Mouse (Mus musculus) urinary bladder, postnatal 4 days (tissue): ENCODE data around the gene A430033K04Rik.
A peak's percentile ranks its signal among the peaks of the same experiment; 100 is the strongest.

Experiments used
- DNase-seq, 2 experiments: peaks; one replicate each; pipeline ENCODE4 v3.0.0; 2021 to 2022; ENCODE audit warnings: low spot score in 2 of 2

A430033K04Rik gene

DNA sequence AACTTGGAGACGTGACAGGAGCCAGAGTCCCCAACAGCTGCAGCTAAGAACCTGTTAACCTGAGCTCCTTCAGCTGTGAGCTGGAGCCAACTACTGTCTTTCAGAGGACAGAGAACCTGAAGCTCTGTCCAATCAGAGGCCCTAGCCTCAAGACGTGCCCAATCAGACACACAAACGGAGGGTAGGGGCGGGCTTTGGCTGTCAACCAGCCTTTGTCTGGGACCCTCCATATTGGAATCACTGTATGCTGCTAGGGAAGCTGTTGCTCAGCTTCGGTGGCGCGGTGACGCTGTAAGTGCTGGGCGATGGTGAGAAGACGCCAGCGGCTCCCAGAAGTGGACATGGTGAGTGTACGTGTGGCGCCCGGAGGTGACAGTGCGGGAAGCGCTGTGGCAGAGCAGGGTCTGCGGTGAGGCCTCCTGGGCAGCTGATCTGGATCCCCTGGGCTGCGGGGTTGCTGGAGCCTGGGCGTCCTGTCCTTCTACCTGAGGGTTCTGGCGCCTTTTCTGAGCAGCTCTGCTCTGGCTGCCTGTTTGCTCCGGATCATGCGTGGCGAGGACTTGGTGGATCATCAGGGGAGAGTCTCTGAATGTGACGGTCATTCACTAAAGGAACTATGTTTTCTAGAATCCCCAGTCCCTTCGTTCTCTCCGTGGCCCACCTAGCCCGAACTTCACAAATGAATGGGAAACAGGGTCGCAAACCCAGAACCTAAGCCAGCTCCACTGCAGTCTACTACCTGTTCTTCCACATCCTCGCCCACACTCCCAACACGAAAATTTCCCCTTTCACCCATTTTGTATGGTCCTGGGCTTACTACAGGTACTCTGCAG, at the start of gene A430033K04Rik:
Gene A430033K04Rik, plus strand, starts transcription at position 215 of the 833 bp plus-strand sequence.
- peak; percentile 90 to 94 for DNase-seq

DNA sequence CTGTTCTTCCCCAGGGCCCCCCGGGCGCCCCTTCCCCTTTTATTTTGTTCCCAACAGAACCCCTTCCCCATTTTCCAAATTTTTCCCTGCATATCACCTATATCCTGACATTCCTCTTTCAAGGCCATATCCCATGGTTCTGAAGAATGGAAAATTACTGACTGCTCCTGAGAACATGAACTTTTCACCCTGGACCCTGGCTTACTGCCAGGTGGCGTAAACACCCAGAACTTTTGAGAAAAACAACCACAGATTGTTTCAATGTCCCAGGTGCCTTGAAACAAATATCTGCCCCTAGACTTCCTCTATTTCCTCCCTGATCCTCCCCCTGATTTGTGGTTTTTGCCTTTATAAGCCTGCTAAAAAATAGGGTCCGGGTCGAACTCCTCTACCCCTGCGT, 35.3 kb upstream of the A430033K04Rik start:
- no peak for DNase-seq

GRCm38 (mm10) chr5:138618353-138618752, 4.3 kb upstream of the A430033K04Rik start:
- DNase-seq, result no peak

DNA sequence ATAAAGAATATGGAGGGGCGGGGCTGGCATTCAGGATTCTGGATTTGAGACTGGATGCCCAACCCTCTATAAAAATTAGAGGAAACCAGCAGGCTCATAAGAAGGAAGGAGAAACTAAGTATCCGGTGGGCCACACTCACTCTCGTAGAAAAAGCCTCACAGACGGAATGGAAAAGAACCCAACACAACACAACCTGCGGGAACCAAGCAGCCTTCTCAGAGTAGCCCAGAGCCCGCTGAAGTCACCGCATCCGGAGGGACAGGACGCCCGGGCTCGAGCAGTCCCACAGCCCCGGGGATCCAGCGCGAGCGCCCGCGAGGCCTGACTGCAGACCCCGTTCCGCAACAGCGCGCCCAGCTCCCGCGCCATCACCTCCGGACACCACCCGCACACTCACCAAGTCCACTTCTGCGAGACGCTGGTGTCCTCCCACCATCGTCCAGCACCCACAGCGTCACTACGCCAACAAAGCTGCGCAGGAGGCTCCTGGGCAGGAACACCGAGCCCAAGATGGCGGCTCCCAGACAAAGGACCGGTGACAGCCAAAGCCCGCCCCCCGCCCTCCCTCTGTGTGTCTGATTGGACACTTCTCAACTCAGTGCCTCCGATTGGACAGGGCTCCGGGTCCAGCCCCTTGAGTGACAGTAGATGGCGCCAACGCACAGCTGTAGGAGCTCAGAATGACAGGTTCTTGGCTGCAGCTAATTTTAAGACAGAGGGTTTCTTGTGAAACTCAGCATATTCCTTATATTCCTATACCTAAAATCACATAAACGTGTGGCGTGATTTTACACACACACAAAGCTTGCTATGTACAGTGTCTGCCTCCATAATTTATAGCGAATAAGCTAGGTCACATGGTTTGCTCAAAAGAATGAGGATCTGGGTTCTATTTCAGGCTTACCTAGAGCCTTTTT, 3.2 kb upstream of the A430033K04Rik start, which contains the start of gene Zfp68:
Gene Zfp68, minus strand, starts transcription at position 551 of the 918 bp plus-strand sequence.
- DNase-seq, result peak; percentile 89 to 95

- no peak for DNase-seq
These were observed 1.8 kb upstream of the A430033K04Rik start for GRCm38 (mm10) chr5:138620836-138621235.

GRCm38 (mm10) chr5:138623478-138623875, 818 bp downstream of the A430033K04Rik start:
- DNase-seq, result no peak

- DNase-seq, result no peak
These were observed 13.8 kb downstream of the A430033K04Rik start for GRCm38 (mm10) chr5:138636486-138636885.

DNA sequence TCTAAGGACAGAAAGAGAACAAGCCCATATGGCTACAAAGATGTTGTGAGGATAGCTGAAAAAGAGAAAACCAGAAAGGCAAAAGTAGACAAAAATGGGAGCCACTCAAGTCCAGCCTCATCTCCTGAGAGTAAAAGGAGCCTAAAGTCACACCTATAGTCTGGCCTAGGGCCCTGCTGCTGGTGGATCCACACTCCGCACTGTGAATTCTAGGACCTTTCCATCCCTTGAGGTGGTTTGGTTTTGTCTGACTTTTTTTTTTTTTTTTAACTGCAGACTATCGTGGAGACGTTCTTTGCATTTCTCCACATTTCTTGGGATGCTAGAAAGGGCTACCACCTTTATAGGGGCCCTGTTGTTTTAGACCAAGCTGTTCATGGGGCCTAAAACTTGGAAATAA, 18.4 kb downstream of the A430033K04Rik start:
- DNase-seq, result no peak

GRCm38 (mm10) chr5:138641761-138642160, 19.1 kb downstream of the A430033K04Rik start:
- DNase-seq, result no peak

DNA sequence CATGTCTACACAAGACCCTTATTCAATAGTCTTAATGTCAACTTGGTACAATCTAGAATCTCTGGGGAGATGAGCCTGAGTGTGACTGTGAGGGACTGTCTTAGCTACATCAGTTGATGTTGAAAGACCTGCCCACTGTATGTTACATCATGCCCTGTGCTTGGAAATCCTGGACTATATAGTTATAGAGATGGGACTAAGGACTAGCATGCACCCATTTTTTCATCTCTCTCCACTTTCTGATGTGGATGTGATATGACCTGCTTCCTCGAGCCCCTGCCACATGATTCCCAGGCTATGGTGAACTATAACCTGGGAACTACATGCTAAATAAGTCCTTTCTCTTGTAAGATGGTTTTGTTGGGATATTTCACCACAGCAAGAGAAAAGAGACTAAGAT, 30.3 kb downstream of the A430033K04Rik start:
- DNase-seq, result no peak

- DNase-seq, result no peak
These were observed 34.0 kb downstream of the A430033K04Rik start for GRCm38 (mm10) chr5:138656477-138657156.

- DNase-seq, result no peak
These were observed 34.7 kb downstream of the A430033K04Rik start for GRCm38 (mm10) chr5:138657407-138657806.

DNA sequence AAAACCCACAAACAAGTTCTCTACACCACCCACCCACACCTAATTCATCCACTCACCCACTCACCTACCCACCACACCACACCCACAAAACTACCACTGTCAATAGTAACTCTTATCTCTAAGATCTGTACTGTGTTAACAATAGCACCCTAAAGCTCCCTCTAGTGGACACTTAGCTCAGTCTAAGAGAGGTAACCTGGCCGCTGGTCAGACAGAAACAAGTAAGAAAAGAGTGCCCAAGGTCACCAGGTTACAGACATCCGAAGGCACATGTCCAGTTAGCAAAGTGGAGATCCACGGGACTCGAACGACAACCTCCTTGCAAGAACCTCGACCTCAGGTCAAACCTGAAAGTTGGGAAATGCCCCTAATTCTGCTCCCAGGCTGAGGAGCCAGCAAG, 35.2 kb downstream of the A430033K04Rik start:
- no peak for DNase-seq

DNA sequence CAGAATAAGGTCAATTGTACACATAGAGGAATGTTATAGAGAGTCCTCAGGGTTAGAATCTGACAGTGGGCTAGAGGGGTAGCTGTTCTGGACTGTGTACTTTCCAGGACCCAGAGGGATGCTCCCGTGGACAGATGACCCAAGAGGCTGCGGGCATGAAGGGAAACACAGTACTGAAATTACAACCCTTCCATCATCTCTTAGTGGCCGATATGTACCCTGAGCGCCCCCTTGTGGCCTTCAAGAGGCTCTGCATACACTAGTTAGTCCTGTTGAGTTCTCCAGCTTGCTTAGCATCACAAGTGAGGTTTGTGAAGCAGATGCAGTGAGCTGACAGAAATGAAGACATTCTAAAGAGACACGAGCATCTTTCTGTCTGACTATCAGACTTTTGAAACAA, 36.3 kb downstream of the A430033K04Rik start:
- DNase-seq, result no peak

GRCm38 (mm10) chr5:138683023-138683766, 60.5 kb downstream of the A430033K04Rik start:
- DNase-seq, result no peak

DNA sequence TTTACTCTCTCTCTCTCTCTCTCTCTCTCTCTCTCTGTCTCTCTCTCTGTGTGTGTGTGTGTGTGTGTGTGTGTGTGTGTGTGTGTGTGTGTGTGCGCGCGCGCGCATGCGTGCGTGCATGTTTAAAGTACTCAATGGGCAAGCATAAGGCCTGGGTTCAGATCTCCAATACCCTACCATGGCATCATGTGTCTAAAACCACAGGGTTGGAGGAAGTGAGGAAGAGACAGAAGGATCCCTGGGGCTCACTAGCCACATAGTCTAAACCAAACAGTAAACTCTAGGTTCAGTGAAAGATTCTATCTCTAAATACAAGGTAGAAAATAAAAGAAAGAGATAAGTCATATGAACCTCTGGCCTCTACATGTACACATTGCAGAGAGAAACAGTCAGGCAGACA, 61.2 kb downstream of the A430033K04Rik start:
- DNase-seq, result no peak

- DNase-seq, result no peak
These were observed 64.8 kb downstream of the A430033K04Rik start for GRCm38 (mm10) chr5:138687453-138687852.

GRCm38 (mm10) chr5:138689254-138689653, 66.6 kb downstream of the A430033K04Rik start:
- no peak for DNase-seq

DNA sequence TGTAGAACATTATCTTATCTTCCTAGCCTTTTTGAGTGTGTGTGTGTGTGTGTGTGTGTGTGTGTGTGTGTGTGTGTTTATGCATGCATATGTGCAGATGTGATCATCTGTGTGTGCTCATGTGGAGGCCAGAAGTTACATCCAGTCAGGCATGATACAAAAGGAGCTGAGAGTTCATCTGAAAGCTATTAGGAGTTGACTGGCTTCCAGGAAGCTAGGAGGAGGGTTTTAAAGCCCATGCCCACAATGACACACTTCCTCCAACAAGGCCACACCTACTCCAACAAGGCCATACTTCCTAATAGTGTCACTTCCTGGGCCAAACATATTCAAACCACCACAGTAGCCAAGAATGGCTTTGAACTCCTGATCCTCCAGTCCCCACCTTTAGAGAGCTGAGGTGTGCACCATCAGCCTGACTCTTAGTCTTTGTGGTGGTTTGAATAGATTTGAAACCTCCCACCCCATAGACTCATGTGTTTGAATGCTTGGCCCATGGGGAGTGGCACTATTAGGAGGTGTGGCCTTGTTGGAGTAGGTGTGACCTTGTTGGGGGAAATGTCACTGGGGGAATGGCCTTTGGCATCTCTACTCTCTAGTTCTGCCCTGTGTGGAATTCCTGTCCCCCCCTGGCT, 70.4 kb downstream of the A430033K04Rik start:
- DNase-seq, result no peak

DNA sequence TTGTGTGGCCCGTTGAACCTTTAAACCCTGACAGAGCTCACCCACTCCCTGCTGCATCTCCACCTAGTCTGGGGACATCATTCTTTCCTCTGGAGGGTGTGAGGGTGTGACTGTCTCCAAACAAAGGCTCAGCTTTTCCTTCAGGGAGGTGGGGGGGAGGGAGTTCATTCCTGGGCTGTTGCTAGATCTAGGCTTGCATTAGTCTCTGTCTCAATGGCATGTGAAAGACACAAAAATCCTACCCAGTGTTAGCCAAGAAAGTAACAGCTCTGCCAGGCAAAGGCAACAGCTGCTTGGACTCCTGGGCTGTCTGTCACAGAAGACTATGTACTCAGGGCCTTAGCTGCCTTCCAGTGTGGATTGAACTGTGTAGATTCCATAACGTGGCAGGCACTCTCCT, 71.4 kb downstream of the A430033K04Rik start:
- no peak for DNase-seq
